Mouse (Mus musculus): ENCODE measurements around the gene Rbm39. TPM values are rescaled to one million over a fixed set of nuclear protein-coding genes. Genes with fewer than 3 reads are reported as not detected.
A peak's percentile ranks its signal among the peaks of the same experiment; 100 is the strongest.

The Rbm39 gene
- polyA plus RNA-seq, 1 experiment from 2014 or later = 568 TPM

DNA sequence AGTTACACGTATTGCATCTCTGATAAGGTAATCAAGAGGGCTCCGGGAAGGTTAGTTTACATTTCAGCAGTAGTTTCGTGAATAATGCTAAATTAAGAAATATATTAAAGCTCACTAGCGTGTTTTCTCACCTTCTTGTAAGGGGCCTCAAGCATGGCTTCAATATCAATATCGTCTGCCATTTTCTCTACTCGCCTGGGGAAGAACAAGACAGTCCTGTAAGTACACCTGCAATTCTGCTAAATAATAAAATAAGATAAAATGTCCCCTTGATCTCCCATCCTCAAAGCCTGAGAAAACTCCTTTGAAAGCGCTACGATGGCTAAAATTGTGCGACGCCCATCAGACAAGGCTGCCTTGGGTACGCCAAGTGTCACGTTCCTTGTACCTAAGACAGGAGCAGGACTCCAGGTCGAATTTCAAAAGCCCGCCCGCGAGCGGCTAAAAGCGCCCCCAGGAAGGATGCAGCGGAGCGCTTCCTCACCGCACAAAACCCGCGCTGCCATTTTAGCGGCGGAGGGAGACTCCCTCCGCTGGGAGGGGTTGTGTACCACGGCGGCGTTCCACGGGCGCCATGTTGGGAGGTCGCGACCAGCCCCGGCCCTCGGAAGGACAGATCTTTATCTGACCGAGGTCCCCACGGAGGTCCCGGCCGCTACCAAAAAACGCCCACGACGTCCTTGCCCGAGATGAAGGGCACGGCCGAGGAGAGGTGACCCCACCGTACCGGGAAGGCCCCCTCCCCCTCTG lies 817 bp downstream of the Rbm39 start:
- Histone ChIP-seq H3K4me2 (peak overlapping the region; percentile 71), H3K27me3 (no peaks in the 10 kb centered on the region), H3K4me3 (peak overlapping the region; percentile 96), H3K36me3 (peaks cover 29% of the 10 kb centered on the region), H3K9ac (peak overlapping the region; percentile 100), H3K4me1 (peaks cover 23% of the 10 kb centered on the region), H3K27ac (peak overlapping the region; percentile 93), H3K9me3 (no peaks in the 10 kb centered on the region)
- under 1% methylated on average over 47 of the region's 47 CpGs for WGBS
- ATAC-seq (ENCODE audit: borderline replicate concordance, extremely low read depth, low FRiP score, low TSS enrichment) = peak; percentile 72

DNA sequence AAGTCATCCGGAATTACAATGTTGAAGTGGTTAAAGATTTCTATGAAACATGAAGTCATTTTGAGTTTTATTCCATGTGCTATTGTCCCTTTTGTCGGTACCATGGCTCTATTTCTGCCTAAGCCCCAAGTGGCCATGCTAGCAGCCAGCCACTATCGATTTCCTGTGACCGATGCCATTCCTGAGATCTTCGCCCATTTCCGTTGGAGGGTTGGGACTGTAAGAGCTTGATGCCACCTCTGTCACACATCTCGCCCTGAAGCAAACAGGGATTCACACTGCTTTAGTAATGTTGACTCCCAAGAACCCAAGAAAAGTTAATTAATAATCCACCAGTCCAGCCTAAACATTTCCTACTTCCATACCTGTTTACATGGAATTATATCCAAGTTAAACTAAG lies 2.4 kb downstream of the Rbm39 start:
- ATAC-seq (ENCODE audit: borderline replicate concordance, extremely low read depth, low FRiP score, low TSS enrichment) = no peak
- peak overlapping the region; percentile 33; the same call in 1 of the 2 replicates for H3K9ac ChIP-seq
- H3K4me1 ChIP-seq = peaks cover 23% of the 10 kb centered on the region
- 66% methylated on average over 7 of the region's 7 CpGs for WGBS
- no peaks in the 10 kb centered on the region for H3K27me3 ChIP-seq
- H3K9me3 ChIP-seq = no peaks in the 10 kb centered on the region
- H3K4me2 ChIP-seq = peak overlapping the region; percentile 71
- H3K27ac ChIP-seq = no peak overlapping the region
- peaks cover 41% of the 10 kb centered on the region for H3K36me3 ChIP-seq
- peak overlapping the region; percentile 96 for H3K4me3 ChIP-seq

DNA sequence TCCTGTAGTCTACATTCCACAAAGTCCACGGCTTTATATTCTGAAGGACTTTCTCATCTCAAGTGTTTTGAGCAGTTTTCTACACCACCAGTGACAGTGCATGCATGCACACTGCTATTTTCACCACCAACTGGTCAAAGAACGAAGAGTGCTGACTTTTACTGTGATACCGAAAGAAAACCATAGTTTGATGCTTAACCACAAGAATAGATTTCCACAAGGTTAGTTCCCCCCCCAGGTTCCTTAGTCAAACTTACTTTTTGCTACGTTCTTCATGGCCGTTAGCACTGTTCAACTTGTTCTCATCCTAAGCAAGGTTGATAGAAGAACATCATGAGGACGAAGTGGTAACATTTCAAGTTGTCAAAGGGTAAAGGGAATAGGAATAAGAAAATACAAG lies 3.0 kb downstream of the Rbm39 start:
- Histone ChIP-seq H3K9me3 (no peaks in the 10 kb centered on the region), H3K27ac (no peak overlapping the region), H3K36me3 (peaks cover 46% of the 10 kb centered on the region), H3K4me2 (no peak overlapping the region), H3K9ac (no peak overlapping the region), H3K4me3 (no peak overlapping the region), H3K4me1 (peaks cover 23% of the 10 kb centered on the region), H3K27me3 (no peaks in the 10 kb centered on the region)
- ATAC-seq (ENCODE audit: borderline replicate concordance, extremely low read depth, low FRiP score, low TSS enrichment) = no peak
- WGBS = 75% methylated on average over 6 of the region's 6 CpGs

DNA sequence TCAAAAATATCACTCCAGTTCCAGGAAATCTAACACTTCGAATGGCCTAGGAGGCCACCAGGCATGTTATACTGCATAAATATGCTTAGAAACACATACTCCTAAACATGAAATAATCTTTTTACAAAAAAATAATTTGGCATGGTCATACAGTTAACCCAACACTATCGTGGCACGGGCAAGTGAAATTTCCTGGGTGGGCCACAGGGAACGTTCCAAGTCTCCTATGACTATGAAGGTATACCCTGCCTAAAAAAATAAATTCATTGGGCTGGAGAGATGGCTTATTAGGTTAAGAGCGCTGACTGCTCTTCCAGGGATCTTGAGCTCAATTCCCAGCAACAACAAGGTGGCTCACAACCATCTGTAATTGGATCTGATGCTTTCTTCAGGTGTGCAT lies 13.5 kb downstream of the Rbm39 start:
- no peak overlapping the region for H3K4me3 ChIP-seq
- peaks cover 87% of the 10 kb centered on the region for H3K36me3 ChIP-seq
- H3K9ac ChIP-seq = no peak overlapping the region
- no peak for ATAC-seq (ENCODE audit: borderline replicate concordance, extremely low read depth, low FRiP score, low TSS enrichment)
- no peak overlapping the region for H3K4me2 ChIP-seq
- WGBS = 89% methylated on average over 5 of the region's 5 CpGs
- H3K4me1 ChIP-seq = no peaks in the 10 kb centered on the region
- no peaks in the 10 kb centered on the region for H3K27me3 ChIP-seq
- H3K9me3 ChIP-seq = no peaks in the 10 kb centered on the region
- no peak overlapping the region for H3K27ac ChIP-seq

DNA sequence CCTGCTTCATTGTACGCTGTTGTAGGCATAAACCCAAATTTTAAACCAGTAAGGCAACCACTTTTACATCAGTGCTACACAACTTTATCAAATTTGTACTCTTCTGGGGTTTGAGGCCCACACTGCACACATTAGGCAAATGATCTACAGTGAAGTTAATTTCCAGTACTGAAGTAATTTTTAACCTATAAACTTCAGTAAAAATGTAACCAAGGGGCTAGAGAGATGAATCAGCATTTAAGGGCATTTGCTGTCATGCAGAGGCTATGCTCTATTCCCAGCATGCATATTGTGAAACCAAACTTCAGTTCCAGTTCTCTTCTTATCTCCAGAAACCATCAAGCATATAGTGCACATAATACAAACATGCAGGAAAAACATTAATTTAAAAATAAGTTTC lies 14.6 kb downstream of the Rbm39 start:
- WGBS = 96% methylated on average over 1 of the region's 1 CpGs
- Histone ChIP-seq H3K4me3 (no peak overlapping the region), H3K4me2 (no peak overlapping the region), H3K36me3 (peaks cover 82% of the 10 kb centered on the region), H3K9ac (no peak overlapping the region), H3K9me3 (no peaks in the 10 kb centered on the region), H3K27me3 (no peaks in the 10 kb centered on the region), H3K4me1 (no peaks in the 10 kb centered on the region), H3K27ac (no peak overlapping the region)
- no peak for ATAC-seq (ENCODE audit: borderline replicate concordance, extremely low read depth, low FRiP score, low TSS enrichment)

DNA sequence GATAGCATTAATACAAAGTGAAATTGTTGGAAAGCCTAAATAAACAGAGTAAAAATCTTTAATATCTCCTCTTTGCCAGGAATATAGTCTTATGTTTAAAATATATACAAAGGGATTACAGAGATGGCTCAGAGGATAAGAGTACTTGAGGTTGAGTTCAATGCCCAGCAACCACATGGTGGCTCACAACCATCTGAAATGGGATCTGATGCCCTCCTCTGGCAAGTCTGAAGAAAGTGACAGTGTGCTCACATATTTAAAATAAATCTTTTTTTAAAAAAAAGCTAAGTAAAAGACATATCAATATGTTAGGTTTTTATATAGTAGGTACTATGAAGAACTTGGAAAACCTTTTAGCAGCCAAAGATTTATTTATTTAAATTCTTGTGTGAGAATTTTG lies 28.5 kb downstream of the Rbm39 start:
- Histone ChIP-seq H3K4me1 (no peaks in the 10 kb centered on the region), H3K4me2 (no peak overlapping the region), H3K36me3 (peaks cover 77% of the 10 kb centered on the region), H3K4me3 (no peak overlapping the region), H3K27ac (no peak overlapping the region), H3K27me3 (no peaks in the 10 kb centered on the region), H3K9ac (no peak overlapping the region), H3K9me3 (no peaks in the 10 kb centered on the region)
- no peak for ATAC-seq (ENCODE audit: borderline replicate concordance, extremely low read depth, low FRiP score, low TSS enrichment)

DNA sequence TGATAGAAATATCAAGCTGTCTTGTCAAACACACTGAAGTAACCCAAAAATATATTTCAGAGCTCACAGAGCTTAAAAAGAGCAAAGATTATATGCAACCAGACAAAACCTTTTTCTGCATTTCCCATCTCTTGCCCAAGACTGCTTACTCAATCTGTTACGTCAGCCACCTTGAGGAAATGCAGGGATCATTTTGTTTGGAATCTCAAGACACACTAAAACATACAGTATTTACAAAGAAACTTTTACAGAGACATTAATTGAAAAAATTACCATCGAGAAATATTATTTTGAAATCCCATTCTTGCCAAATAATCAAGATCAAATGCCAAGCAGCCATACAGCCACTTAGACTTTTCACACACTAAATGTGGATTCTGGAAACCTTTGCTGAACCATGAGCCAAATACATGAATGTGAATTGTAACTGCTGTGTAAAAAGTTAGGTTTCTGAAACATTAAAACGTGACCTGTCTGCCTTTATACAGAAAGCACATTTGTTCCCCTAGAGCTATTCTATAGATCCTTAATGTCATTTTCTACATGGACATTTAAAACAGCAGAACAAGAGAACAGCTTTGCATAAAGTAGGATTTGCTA lies 32.6 kb downstream of the Rbm39 start:
- H3K27me3 ChIP-seq = no peaks in the 10 kb centered on the region
- WGBS = 80% methylated on average over 3 of the region's 3 CpGs
- H3K9ac ChIP-seq = no peak overlapping the region
- H3K4me1 ChIP-seq = peaks cover 13% of the 10 kb centered on the region
- H3K4me3 ChIP-seq = no peak overlapping the region
- peaks cover 52% of the 10 kb centered on the region for H3K36me3 ChIP-seq
- no peaks in the 10 kb centered on the region for H3K9me3 ChIP-seq
- no peak overlapping the region for H3K4me2 ChIP-seq
- ATAC-seq (ENCODE audit: borderline replicate concordance, extremely low read depth, low FRiP score, low TSS enrichment) = no peak
- H3K27ac ChIP-seq = no peak overlapping the region

DNA sequence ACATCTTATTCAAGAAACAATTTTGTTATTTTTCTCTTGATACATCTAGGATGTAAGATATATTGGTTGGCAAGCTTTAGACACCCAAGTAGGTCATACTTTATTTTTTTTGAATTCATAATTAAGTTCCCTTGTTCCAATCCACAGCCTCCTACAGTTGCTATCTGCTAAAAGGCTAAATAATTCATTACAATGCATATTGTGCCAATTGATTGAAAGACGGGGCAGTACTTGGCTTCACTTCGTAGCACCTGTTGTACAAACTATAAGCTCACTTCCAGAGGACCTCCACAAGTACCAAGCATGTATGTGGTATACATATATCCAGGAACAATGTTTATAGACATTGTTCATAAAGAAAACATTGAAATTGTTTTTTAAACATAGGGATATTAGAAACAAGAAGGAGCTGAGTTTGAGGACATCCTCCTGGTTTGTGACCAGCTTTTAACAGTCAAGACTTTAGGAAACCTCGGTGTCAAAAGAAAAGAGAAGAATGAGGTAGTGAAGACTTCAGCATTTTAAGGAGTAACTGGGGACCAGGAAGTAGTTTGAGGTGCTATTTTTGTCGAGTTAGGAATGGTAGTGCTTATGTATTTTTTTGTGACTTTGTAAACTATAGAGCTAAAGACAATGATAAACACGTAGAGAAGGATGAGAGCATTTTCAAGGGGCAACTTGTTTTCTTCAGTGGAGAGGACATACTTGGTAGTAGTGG lies 33.6 kb downstream of the Rbm39 start:
- Histone ChIP-seq H3K4me2 (no peak overlapping the region), H3K4me3 (no peak overlapping the region), H3K27me3 (no peaks in the 10 kb centered on the region), H3K36me3 (peaks cover 46% of the 10 kb centered on the region), H3K9ac (no peak overlapping the region), H3K27ac (no peak overlapping the region), H3K9me3 (no peaks in the 10 kb centered on the region), H3K4me1 (peaks cover 13% of the 10 kb centered on the region)
- WGBS = 63% methylated on average over 5 of the region's 5 CpGs
- no peak for ATAC-seq (ENCODE audit: borderline replicate concordance, extremely low read depth, low FRiP score, low TSS enrichment)

DNA sequence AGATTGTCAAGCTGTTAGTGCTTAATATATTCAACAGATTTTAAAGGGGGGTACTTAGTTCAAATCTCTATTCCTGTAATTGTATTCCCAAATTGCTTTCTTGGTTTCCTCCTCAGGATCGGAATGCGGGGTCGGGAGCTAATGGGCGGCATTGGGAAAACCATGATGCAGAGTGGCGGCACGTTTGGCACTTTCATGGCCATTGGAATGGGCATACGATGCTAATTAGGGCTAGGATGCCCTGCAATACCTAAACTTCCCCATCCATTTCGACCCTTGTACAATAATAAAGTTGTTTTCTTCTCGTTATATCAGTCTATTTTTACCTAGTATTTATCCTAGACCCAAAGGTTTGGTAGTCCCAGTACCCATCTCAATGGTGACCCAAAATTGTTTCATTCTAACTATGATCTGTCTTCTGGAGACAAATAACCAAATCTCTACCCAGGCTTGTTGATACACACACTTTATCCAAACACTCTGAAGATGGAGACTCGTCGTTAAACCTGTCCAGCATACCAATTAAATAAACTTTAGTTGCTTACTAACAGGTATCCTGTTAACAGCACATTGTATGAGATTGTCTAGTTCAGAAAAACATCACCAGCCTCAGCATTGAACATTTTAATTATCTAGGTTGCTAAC lies 34.4 kb downstream of the Rbm39 start:
- peak overlapping the region; percentile 83 for H3K4me2 ChIP-seq
- H3K4me1 ChIP-seq = peaks cover 13% of the 10 kb centered on the region
- H3K9me3 ChIP-seq = no peaks in the 10 kb centered on the region
- 55% methylated on average over 11 of the region's 11 CpGs for WGBS
- no peak overlapping the region for H3K9ac ChIP-seq
- no peaks in the 10 kb centered on the region for H3K27me3 ChIP-seq
- H3K36me3 ChIP-seq = peaks cover 39% of the 10 kb centered on the region
- peak overlapping the region; percentile 91; the same call in 1 of the 2 replicates for H3K4me3 ChIP-seq
- no peak for ATAC-seq (ENCODE audit: borderline replicate concordance, extremely low read depth, low FRiP score, low TSS enrichment)
- no peak overlapping the region for H3K27ac ChIP-seq

DNA sequence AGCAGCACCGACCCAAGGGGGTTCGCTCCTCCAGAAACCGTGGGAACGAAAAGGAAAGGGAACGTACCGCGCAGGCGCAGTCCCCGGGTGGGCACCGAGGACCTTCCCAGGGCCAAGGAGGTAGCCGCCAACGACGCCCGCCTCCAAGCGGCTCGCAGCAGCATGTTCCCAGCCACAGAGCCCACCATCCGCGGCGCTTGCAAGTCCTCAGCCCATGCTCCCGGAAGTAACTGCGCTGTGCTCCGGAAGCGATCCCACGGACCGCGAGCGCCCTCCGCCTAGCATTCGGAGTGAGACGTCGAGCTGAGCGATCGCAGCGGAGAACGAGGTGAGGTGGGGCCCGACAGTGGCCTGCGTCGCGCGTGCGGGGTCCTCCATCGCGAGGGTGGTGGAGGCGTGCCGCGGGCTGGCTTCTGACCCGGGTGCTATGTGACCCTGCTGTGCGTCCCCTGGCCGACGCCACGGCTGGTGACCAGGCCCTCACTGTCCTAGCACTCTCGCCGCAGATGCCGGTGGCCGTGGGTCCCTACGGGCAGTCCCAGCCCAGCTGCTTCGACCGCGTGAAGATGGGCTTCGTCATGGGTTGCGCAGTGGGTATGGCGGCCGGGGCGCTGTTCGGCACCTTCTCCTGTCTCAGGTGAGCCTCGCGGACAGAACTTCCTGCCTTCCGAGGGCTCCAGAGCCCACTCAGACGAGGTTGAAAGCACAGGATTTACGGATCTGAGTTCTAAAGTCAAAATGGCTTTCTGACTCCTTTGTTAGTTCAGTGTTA lies 35.9 kb downstream of the Rbm39 start, which contains the start of the genes Romo1 and Nfs1:
Gene Romo1 (plus strand): TSS at position 87 of the 772 bp plus-strand sequence.
Gene Nfs1 (minus strand): TSS at position 234 of the 772 bp plus-strand sequence.
- Histone ChIP-seq H3K4me3 (peak within 1 kb of the TSS; percentile 91), H3K9me3 (no peaks in the 10 kb centered on the region), H3K9ac (peak within 1 kb of the TSS; percentile 94), H3K4me2 (peak within 1 kb of the TSS; percentile 83), H3K36me3 (peaks cover 28% of the 10 kb centered on the region), H3K27me3 (no peaks in the 10 kb centered on the region), H3K27ac (peak within 1 kb of the TSS; percentile 95), H3K4me1 (peaks cover 13% of the 10 kb centered on the region)
- peak; percentile 97 for ATAC-seq (ENCODE audit: borderline replicate concordance, extremely low read depth, low FRiP score, low TSS enrichment)
- WGBS = 1% methylated on average over 70 of the region's 70 CpGs

DNA sequence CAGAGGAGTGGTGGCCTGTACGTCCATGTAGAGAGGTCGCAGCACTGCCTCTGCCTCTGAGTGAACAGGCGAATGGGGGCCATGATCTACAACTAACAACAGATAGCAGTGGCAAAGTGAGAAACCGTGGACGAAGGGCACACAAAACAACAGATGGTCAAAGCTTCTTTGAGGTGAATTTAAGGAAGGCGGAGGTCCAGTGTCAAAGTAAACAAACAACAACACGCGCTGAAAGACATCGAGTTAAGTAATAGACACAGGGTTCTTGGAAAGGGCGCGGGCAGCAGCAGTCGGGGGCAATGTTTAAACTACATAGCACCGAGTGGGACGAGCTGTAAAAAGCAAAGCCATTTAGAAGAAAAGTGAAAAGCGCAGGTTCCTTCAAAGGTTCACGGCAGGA lies 36.7 kb downstream of the Rbm39 start:
- H3K27me3 ChIP-seq = no peaks in the 10 kb centered on the region
- H3K4me1 ChIP-seq = peaks cover 13% of the 10 kb centered on the region
- H3K9me3 ChIP-seq = no peaks in the 10 kb centered on the region
- H3K4me3 ChIP-seq = peak overlapping the region; percentile 91
- H3K9ac ChIP-seq = peak overlapping the region; percentile 94
- peak overlapping the region; percentile 83 for H3K4me2 ChIP-seq
- H3K27ac ChIP-seq = peak overlapping the region; percentile 95
- peak; percentile 2; the same call in 1 of the 2 replicates for ATAC-seq (ENCODE audit: borderline replicate concordance, extremely low read depth, low FRiP score, low TSS enrichment)
- peaks cover 21% of the 10 kb centered on the region for H3K36me3 ChIP-seq
- WGBS = under 1% methylated on average over 16 of the region's 16 CpGs
